Mouse (Mus musculus) bone marrow macrophage, adult 2 months (primary cell): ENCODE data around the gene Gabpb2. TPM values are rescaled to one million over a fixed set of nuclear protein-coding genes. Genes with fewer than 3 reads are reported as not detected.

Experiments used
- H3K27ac ChIP-seq: 2 replicates; pipeline ENCODE4 v1.5.1; 2012; ENCODE audit warnings: low read depth, low read length; ENCODE audit not compliant: insufficient read depth
- H3K4me1 ChIP-seq: 2 replicates; pipeline ENCODE4 v1.6.1; 2012; ENCODE audit warnings: low read length; ENCODE audit not compliant: control insufficient read depth, insufficient read depth
- H3K4me3 ChIP-seq: 2 replicates; pipeline ENCODE4 v1.5.1; 2012; ENCODE audit warnings: mild to moderate bottlenecking, low read length, moderate library complexity; ENCODE audit not compliant: insufficient read depth
- CTCF ChIP-seq: IDR thresholded peaks from 2 replicates; pipeline ENCODE4 v1.5.1; 2012; ENCODE audit warnings: low read depth, mild to moderate bottlenecking, low read length, moderate library complexity
- POLR2A ChIP-seq: IDR thresholded peaks from 2 replicates; pipeline ENCODE4 v1.6.1; 2012; ENCODE audit warnings: mild to moderate bottlenecking, low read depth, low read length, borderline replicate concordance
- polyA plus RNA-seq: library from polyadenylated mRNA; stranded (reverse); fragments of >200 nt; gene quantifications from 2 replicates; pipeline ENCODE4 v1.2.4, GENCODE M21; 2012; ENCODE audit not compliant: missing spikeins, insufficient read depth, insufficient read length

Gabpb2 gene
- polyA plus RNA-seq, 1 experiment = 38.8 TPM

DNA sequence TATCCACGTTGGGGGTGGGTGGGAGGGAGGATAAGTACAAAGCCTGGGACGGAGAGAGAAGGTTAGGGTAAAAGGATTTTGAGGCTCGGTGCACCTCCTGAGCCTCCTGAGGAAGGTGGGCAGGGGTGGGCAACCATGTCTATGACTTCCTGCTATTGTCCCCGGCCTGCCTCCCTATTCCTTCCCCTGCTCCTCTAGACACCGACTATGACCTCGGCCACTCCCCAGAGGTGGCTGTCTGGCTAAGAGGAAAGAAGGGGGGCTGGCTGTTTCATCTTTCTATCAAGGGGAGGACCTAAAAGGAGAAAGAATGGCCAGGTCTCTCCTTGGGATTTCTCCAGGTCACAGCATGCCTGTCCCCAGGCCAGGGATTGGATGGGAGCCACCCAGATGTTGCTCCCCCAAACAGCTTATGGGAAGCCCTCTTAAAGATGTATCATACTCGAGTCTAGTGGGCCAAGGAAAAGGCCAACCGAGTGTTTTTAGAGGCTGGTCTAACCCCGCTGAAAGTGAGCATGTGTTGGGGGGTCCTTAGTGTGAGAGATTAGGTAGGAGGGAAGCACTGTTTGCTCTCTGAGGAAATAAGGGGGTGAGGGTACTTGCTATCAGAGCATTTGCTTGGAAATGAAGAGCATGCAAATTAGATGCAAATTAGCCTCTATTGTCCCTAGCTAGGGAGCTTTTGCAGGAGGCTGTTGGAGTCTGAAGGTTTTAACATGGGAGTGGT lies 55.9 kb downstream of the Gabpb2 start:
- Histone ChIP-seq H3K27ac (no peak overlapping the region), H3K4me3 (no peak overlapping the region), H3K4me1 (peaks cover 6% of the 10 kb centered on the region; the same call in 1 of the 2 replicates)
- TF ChIP-seq CTCF (no peak), POLR2A (no peak)

- H3K4me3 ChIP-seq = peak overlapping the region; percentile 72
- no peak for TF ChIP-seq POLR2A
These were observed 56.6 kb downstream of the Gabpb2 start for GRCm38 (mm10) chr3:95161041-95161551.

GRCm38 (mm10) chr3:95159987-95160963 lies 57.4 kb downstream of the Gabpb2 start, which contains the start of gene Sema6c:
Gene Sema6c, plus strand, starts transcription at chr3:95160457.
- TF ChIP-seq CTCF = no peak
- TF ChIP-seq POLR2A = no peak
- Histone ChIP-seq H3K27ac (no peak within 1 kb of the TSS), H3K4me1 (peaks cover 6% of the 10 kb centered on the region; the same call in 1 of the 2 replicates), H3K4me3 (peak within 1 kb of the TSS; percentile 72)

More at GRCm38 (mm10) chr3:95161041-95161551, 56.6 kb downstream of the Gabpb2 start:
- H3K4me1 ChIP-seq = peaks cover 6% of the 10 kb centered on the region; the same call in 1 of the 2 replicates
- H3K27ac ChIP-seq = no peak overlapping the region

GRCm38 (mm10) chr3:95159511-95159986 lies 58.2 kb downstream of the Gabpb2 start:
- peak overlapping the region; percentile 63 for H3K4me3 ChIP-seq

DNA sequence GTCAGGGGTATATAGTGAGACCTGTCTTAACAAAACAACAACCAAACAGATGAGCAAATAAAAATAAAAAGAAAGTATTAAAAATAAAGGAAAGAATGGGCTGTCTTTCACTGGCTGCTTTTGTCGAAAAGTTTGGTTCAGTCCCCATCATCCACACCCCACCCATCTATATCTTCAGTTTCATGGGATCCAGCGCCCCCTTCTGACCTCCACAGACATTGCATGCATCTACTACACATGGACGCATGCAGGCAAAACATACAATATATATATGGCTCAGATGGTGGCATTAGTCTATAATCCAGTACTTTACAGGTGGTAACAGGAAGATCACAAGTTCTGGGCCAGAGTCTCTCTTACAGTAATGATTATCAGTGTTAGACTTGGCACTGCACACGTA lies 63.8 kb downstream of the Gabpb2 start:
- TF ChIP-seq POLR2A (no peak), CTCF (peak; percentile 42; the same call in 1 of the 2 replicates)
- H3K27ac ChIP-seq = no peak overlapping the region
- H3K4me3 ChIP-seq = no peak overlapping the region
- no peaks in the 10 kb centered on the region for H3K4me1 ChIP-seq

More at GRCm38 (mm10) chr3:95159511-95159986, 58.2 kb downstream of the Gabpb2 start:
- no peak overlapping the region for H3K27ac ChIP-seq
- TF ChIP-seq POLR2A = no peak
- TF ChIP-seq CTCF = no peak
- H3K4me1 ChIP-seq = peaks cover 6% of the 10 kb centered on the region; the same call in 1 of the 2 replicates

- H3K27ac ChIP-seq = no peak overlapping the region
- TF ChIP-seq CTCF (no peak), POLR2A (no peak)
- H3K4me1 ChIP-seq = no peaks in the 10 kb centered on the region
- no peak overlapping the region for H3K4me3 ChIP-seq
These were observed 69.8 kb downstream of the Gabpb2 start for GRCm38 (mm10) chr3:95147924-95148323.

GRCm38 (mm10) chr3:95142617-95143011 lies 75.1 kb downstream of the Gabpb2 start:
- 0 out of 2 replicates have a peak overlapping the region, but pooled peaks have one; percentile 10 for H3K27ac ChIP-seq
- peak overlapping the region; percentile 64 for H3K4me3 ChIP-seq
- TF ChIP-seq CTCF (peak; percentile 94), POLR2A (no peak)
- H3K4me1 ChIP-seq = peaks cover 15% of the 10 kb centered on the region

GRCm38 (mm10) chr3:95141952-95142616 lies 75.6 kb downstream of the Gabpb2 start, which contains the start of gene Tnfaip8l2:
Gene Tnfaip8l2, minus strand, starts transcription at chr3:95142360.
- H3K4me1 ChIP-seq = peaks cover 15% of the 10 kb centered on the region
- H3K4me3 ChIP-seq = peak within 1 kb of the TSS; percentile 64
- TF ChIP-seq CTCF (no peak), POLR2A (peak; percentile 77; the same call in 1 of the 2 replicates)
- H3K27ac ChIP-seq = peak within 1 kb of the TSS; percentile 93

- Histone ChIP-seq H3K27ac (peak overlapping the region; percentile 93), H3K4me1 (peaks cover 21% of the 10 kb centered on the region), H3K4me3 (peak overlapping the region; percentile 64)
- TF ChIP-seq POLR2A = no peak
- TF ChIP-seq CTCF = no peak
These were observed 76.2 kb downstream of the Gabpb2 start for GRCm38 (mm10) chr3:95141474-95141873.

DNA sequence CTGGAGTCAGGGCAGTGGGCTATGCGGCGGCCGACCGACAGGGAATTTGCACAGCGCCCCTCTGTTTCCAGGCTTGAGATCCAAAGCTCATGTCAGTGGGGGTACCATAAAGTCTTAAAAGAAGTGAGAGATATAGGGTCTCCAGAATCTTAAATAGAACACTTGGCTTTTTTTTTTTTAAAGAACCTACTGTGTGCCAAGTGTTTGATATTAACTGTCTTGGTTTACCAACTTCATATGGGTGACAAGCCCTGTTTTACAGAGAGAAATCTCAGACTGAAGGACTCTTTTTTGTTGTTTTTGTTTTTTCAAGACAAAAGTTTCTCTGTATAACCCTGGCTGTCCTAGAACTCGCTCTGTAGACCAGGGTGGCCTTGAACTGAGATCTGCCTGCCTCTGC lies 76.9 kb downstream of the Gabpb2 start:
- peak overlapping the region; percentile 64 for H3K4me3 ChIP-seq
- TF ChIP-seq POLR2A (no peak), CTCF (no peak)
- peak overlapping the region; percentile 93 for H3K27ac ChIP-seq

More for the DNA sequence above, 76.9 kb downstream of the Gabpb2 start:
- H3K4me1 ChIP-seq = peaks cover 28% of the 10 kb centered on the region
